Mouse (Mus musculus): ENCODE data around the gene Hnrnpul1.

DNA sequence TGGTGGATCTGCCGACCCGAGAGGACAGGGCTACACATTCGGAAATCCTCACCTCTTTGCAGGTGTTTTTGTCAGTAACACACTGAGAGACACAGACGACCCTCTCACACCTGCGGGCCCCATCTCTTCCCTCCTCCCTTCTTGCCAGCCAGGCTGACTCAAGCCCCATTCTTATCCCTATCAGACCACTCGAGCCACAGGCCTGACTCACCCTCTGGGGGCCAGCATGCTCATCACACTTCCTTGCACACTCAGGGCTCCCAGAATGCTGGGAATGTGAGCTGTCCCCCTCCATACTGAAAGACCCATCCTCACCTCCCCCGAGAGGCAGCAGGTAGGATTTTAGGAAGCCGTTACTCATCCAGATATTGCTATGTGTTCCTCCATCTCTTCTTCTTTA lies 29.2 kb upstream of the Hnrnpul1 start:
- TF ChIP-seq CHD2 (IDR thresholded peaks at IDR 0.05; ENCODE audit: low read depth, low read length) (no peak), ZC3H11A (IDR thresholded peaks at IDR 0.05; ENCODE audit: borderline replicate concordance, low read depth, low read length) (no peak), MAFK (IDR thresholded peaks at IDR 0.05; ENCODE audit: insufficient read depth, low read depth, low read length) (no peak)

Data from ES-E14 (cell line).